Mouse (Mus musculus) heart, adult 2 months (tissue): Measurements from ENCODE around the gene Cep68. TPM values are rescaled to one million over a fixed set of nuclear protein-coding genes. Genes with fewer than 3 reads are reported as not detected.

ENCODE experiments used
- DNase-seq, 2 experiments: peaks; one replicate each; pipeline ENCODE4 v3.0.0; 2021
- H3K27ac ChIP-seq: fragments of 200-600 bp; 2 replicates; pipeline ENCODE4 v1.8.1; 2022
- H3K27me3 ChIP-seq: fragments of 200-500 bp; 2 replicates; pipeline ENCODE4 v1.6.1; 2012; ENCODE audit warnings: mild to moderate bottlenecking, low read length, inconsistent platforms, mixed read lengths; ENCODE audit not compliant: control insufficient read depth, insufficient read depth
- H3K36me3 ChIP-seq: fragments of 200-500 bp; 2 replicates; pipeline ENCODE4 v1.6.1; 2012; ENCODE audit warnings: low read length, inconsistent platforms; ENCODE audit not compliant: control insufficient read depth, insufficient read depth
- H3K4me1 ChIP-seq: fragments of 200-500 bp; 2 replicates; pipeline ENCODE4 v1.6.1; 2011; ENCODE audit warnings: low read length; ENCODE audit not compliant: control insufficient read depth, insufficient read depth
- H3K4me3 ChIP-seq: fragments of 200-600 bp; 2 replicates; pipeline ENCODE4 v1.8.1; 2022
- H3K79me2 ChIP-seq: fragments of 200-500 bp; replicated peaks from 2 replicates; pipeline ENCODE4 v1.6.1; 2012; ENCODE audit warnings: mild to moderate bottlenecking, inconsistent platforms, low read length, moderate library complexity, mixed read lengths; ENCODE audit not compliant: control insufficient read depth, insufficient read depth
- H3K9ac ChIP-seq: fragments of 200-500 bp; 2 replicates; pipeline ENCODE4 v1.6.1; 2012; ENCODE audit warnings: low read depth, mild to moderate bottlenecking, control low read depth, inconsistent platforms, low read length, mixed read lengths
- CTCF ChIP-seq: fragments of 200-600 bp; IDR thresholded peaks from 2 replicates; pipeline ENCODE4 v1.8.1; 2022; ENCODE audit warnings: antibody characterized with exemption, mild to moderate bottlenecking, moderate library complexity
- EP300 ChIP-seq: fragments of 200-500 bp; IDR thresholded peaks from 2 replicates; pipeline ENCODE4 v1.6.1; 2011; ENCODE audit warnings: low read depth, low read length, control low read depth; ENCODE audit not compliant: insufficient read depth
- POLR2A ChIP-seq: fragments of 200-500 bp; IDR thresholded peaks from 2 replicates; pipeline ENCODE4 v1.6.1; 2011; ENCODE audit warnings: mild to moderate bottlenecking, low read depth, low read length, control low read depth; ENCODE audit not compliant: insufficient read depth
- WGBS: fragments of 180-500 bp; shearing (Covaris S2); methylation state at CpG from one replicate; pipeline ENCODE4 v1.1.7; 2018; 5-methylcytosine and 5-hydroxymethylcytosine counted together
- intact Hi-C: fragments of 180-260 bp; cut with DNase I; formaldehyde crosslinking; loops from one replicate; pipeline ENCODE4 v1.15.1; 2025
- polyA plus RNA-seq: library from polyadenylated mRNA; depleted of rRNA; stranded (reverse); fragments of >200 nt; gene quantifications from 2 replicates; pipeline ENCODE4 v1.2.3, GENCODE M21; 2012
- total RNA-seq, 2 experiments: library from RNA; stranded (reverse); gene quantifications; 2 replicates each; pipeline ENCODE4 v1.2.3; 2021

Cep68 gene
- total and polyA plus RNA-seq, 3 experiments = 20.1 to 49.3 (median 43.1) TPM

- Histone ChIP-seq H3K9ac (no peak overlapping the region), H3K4me1 (peaks cover 25% of the 10 kb centered on the region), H3K79me2 (peaks cover 8% of the 10 kb centered on the region), H3K27me3 (no peaks in the 10 kb centered on the region), H3K4me3 (no peak overlapping the region), H3K36me3 (peaks cover 4% of the 10 kb centered on the region), H3K27ac (no peak overlapping the region)
- WGBS = 65% methylated on average over 16 of the region's 16 CpGs
- peak; percentile 59 for TF ChIP-seq CTCF
- no peak for TF ChIP-seq POLR2A
- TF ChIP-seq EP300 = no peak
- DNase-seq = no peak
- intact Hi-C loops = loop anchor here (5.0 kb wide), 1 partner anchor 112 kb away; no protein-coding TSS in a partner anchor
Measured at GRCm38 (mm10) chr11:20244336-20245290, 4.6 kb downstream of the Cep68 start.

- peaks cover 4% of the 10 kb centered on the region for H3K79me2 ChIP-seq
- H3K27me3 ChIP-seq = no peaks in the 10 kb centered on the region
- H3K27ac ChIP-seq = no peak overlapping the region
- peaks cover 6% of the 10 kb centered on the region for H3K36me3 ChIP-seq
- no peak for DNase-seq
- no peak overlapping the region for H3K4me3 ChIP-seq
- intact Hi-C loops = no loop called here
- TF ChIP-seq EP300 = no peak
- TF ChIP-seq CTCF = peak; percentile 56
- no peak for TF ChIP-seq POLR2A
- H3K4me1 ChIP-seq = peaks cover 26% of the 10 kb centered on the region
- WGBS = 36% methylated on average over 9 of the region's 9 CpGs
- H3K9ac ChIP-seq = no peak overlapping the region
Measured at GRCm38 (mm10) chr11:20243214-20243913, 5.9 kb downstream of the Cep68 start.

GRCm38 (mm10) chr11:20242366-20243056 is 6.7 kb downstream of the Cep68 start:
- WGBS = 63% methylated on average over 6 of the region's 6 CpGs
- TF ChIP-seq EP300 (0 out of 2 replicates have a peak, but pooled peaks have one; percentile 21), POLR2A (no peak)
- Histone ChIP-seq H3K4me3 (no peak overlapping the region), H3K9ac (no peak overlapping the region), H3K79me2 (peaks cover 4% of the 10 kb centered on the region), H3K27ac (no peak overlapping the region), H3K36me3 (peaks cover 6% of the 10 kb centered on the region), H3K4me1 (peaks cover 26% of the 10 kb centered on the region), H3K27me3 (no peaks in the 10 kb centered on the region)
- no peak for DNase-seq
- intact Hi-C loops = no loop called here

GRCm38 (mm10) chr11:20241311-20241710 is 7.9 kb downstream of the Cep68 start:
- no peak for TF ChIP-seq POLR2A
- TF ChIP-seq CTCF = no peak
- TF ChIP-seq EP300 = no peak
- no peak for DNase-seq
- Histone ChIP-seq H3K4me3 (no peak overlapping the region), H3K27me3 (no peaks in the 10 kb centered on the region), H3K9ac (no peak overlapping the region), H3K27ac (no peak overlapping the region; the same call in 1 of the 2 replicates), H3K79me2 (peaks cover 2% of the 10 kb centered on the region), H3K36me3 (peaks cover 5% of the 10 kb centered on the region), H3K4me1 (peaks cover 18% of the 10 kb centered on the region)
- 91% methylated on average over 7 of the region's 7 CpGs for WGBS
- intact Hi-C loops = no loop called here

- peaks cover 5% of the 10 kb centered on the region for H3K36me3 ChIP-seq
- no peak overlapping the region for H3K4me3 ChIP-seq
- H3K27me3 ChIP-seq = no peaks in the 10 kb centered on the region
- H3K79me2 ChIP-seq = peaks cover under 1% of the 10 kb centered on the region; the same call in 1 of the 2 replicates
- intact Hi-C loops = no loop called here
- DNase-seq = no peak
- H3K4me1 ChIP-seq = peaks cover 14% of the 10 kb centered on the region
- TF ChIP-seq CTCF = no peak
- no peak for TF ChIP-seq EP300
- TF ChIP-seq POLR2A = no peak
- WGBS = 43% methylated on average over 5 of the region's 5 CpGs
- peak overlapping the region; percentile 38; the same call in 1 of the 2 replicates for H3K27ac ChIP-seq
- H3K9ac ChIP-seq = no peak overlapping the region
Measured at GRCm38 (mm10) chr11:20240331-20240730, 8.9 kb downstream of the Cep68 start.
